Mouse (Mus musculus) cerebellum, adult 2 months (tissue): Measurements from ENCODE around the gene Gm17949.

ENCODE experiments used
- CTCF ChIP-seq: fragments of 200-500 bp; IDR thresholded peaks from 2 replicates; pipeline ENCODE4 v1.5.1; 2011; ENCODE audit warnings: low read depth, mild to moderate bottlenecking, control low read depth, low read length, moderate library complexity, borderline replicate concordance; ENCODE audit not compliant: insufficient read depth
- POLR2A ChIP-seq: fragments of 200-500 bp; IDR thresholded peaks from 2 replicates; pipeline ENCODE4 v1.6.1; 2011; ENCODE audit warnings: low read length, control low read depth, borderline replicate concordance; ENCODE audit not compliant: insufficient read depth

GRCm38 (mm10) chr17:57030931-57031660 is 19.8 kb downstream of the Gm17949 start, which contains the start of gene Khsrp:
- TF ChIP-seq POLR2A (peak; percentile 70), CTCF (no peak)
